Mouse (Mus musculus) G1E (cell line): Measurements from ENCODE around the gene Col4a1.

Source experiments
- CTCF ChIP-seq: IDR thresholded peaks from 2 replicates; pipeline ENCODE4 v1.5.1; 2012; ENCODE audit warnings: low read depth, low read length, inconsistent platforms, mixed read lengths
- GATA1 ChIP-seq: IDR thresholded peaks from 2 replicates; pipeline ENCODE4 v1.6.1; 2012; ENCODE audit warnings: borderline replicate concordance, low read length, inconsistent platforms, mixed read lengths
- GATA2 ChIP-seq: IDR thresholded peaks from 2 replicates; pipeline ENCODE4 v1.6.1; 2012; ENCODE audit warnings: low read depth, low read length, inconsistent platforms, borderline replicate concordance
- POLR2AphosphoS5 ChIP-seq: IDR thresholded peaks from 2 replicates; pipeline ENCODE4 v1.6.1; 2012; ENCODE audit warnings: low read depth, low read length, inconsistent platforms; ENCODE audit not compliant: insufficient replicate concordance
- TAL1 ChIP-seq: conservative IDR thresholded peaks from 2 replicates; pipeline ENCODE4 v1.6.1; 2012; ENCODE audit warnings: low read depth, low read length, inconsistent platforms, mixed read lengths

- TF ChIP-seq CTCF, result no peak
- no peak for TF ChIP-seq GATA1
- TF ChIP-seq POLR2AphosphoS5, result no peak
- TF ChIP-seq TAL1, result no peak
- TF ChIP-seq GATA2, result no peak
Observed at GRCm38 (mm10) chr8:11259832-11260615, 52.6 kb downstream of the Col4a1 start.
